Mouse (Mus musculus) small intestine, adult 2 months (tissue): ENCODE measurements around the gene Erfe. TPM values are rescaled to one million over a fixed set of nuclear protein-coding genes. Genes with fewer than 3 reads are reported as not detected.
A peak's percentile ranks its signal among the peaks of the same experiment; 100 is the strongest.

Experiments used
- H3K27ac ChIP-seq: fragments of 200-500 bp; 2 replicates; pipeline ENCODE4 v1.5.1; 2012; ENCODE audit warnings: low read depth, low read length, control low read depth, inconsistent platforms; ENCODE audit not compliant: insufficient read depth
- H3K27me3 ChIP-seq: fragments of 200-500 bp; 2 replicates; pipeline ENCODE4 v1.6.1; 2012; ENCODE audit warnings: mild to moderate bottlenecking, moderate library complexity, low read length, inconsistent platforms; ENCODE audit not compliant: control insufficient read depth, insufficient read depth
- H3K36me3 ChIP-seq: fragments of 200-500 bp; 2 replicates; pipeline ENCODE4 v1.6.1; 2012; ENCODE audit warnings: mild to moderate bottlenecking, low read length, control low read depth, inconsistent platforms; ENCODE audit not compliant: control insufficient read depth, insufficient read depth
- H3K4me1 ChIP-seq: fragments of 200-500 bp; 2 replicates; pipeline ENCODE4 v1.6.1; 2012; ENCODE audit warnings: low read length, inconsistent platforms, mixed read lengths; ENCODE audit not compliant: control insufficient read depth, insufficient read depth, insufficient read length
- H3K4me3 ChIP-seq: fragments of 200-500 bp; 2 replicates; pipeline ENCODE4 v1.5.1; 2012; ENCODE audit warnings: low read depth, mild to moderate bottlenecking, control low read depth, inconsistent platforms, low read length, moderate library complexity
- CTCF ChIP-seq: fragments of 200-500 bp; IDR thresholded peaks from 2 replicates; pipeline ENCODE4 v1.5.1; 2012; ENCODE audit warnings: low read depth, mild to moderate bottlenecking, control low read depth, inconsistent platforms, low read length, moderate library complexity, mixed read lengths; ENCODE audit not compliant: insufficient replicate concordance, insufficient read length; ENCODE audit errors: extremely low read depth
- POLR2A ChIP-seq: fragments of 200-500 bp; IDR thresholded peaks from 2 replicates; pipeline ENCODE4 v1.6.1; 2012; ENCODE audit warnings: low read depth, mild to moderate bottlenecking, control low read depth, inconsistent platforms, low read length, moderate library complexity
- WGBS: fragments of 180-500 bp; shearing (Covaris S2); methylation state at CpG from one replicate; pipeline ENCODE4 v1.1.7; 2018; 5-methylcytosine and 5-hydroxymethylcytosine counted together
- polyA plus RNA-seq: library from polyadenylated mRNA; depleted of rRNA; stranded (reverse); fragments of >200 nt; gene quantifications from 2 replicates; pipeline ENCODE4 v1.2.3, GENCODE M21; 2012

Gene Erfe
- polyA plus RNA-seq, 1 experiment: 7.3 TPM

- Histone ChIP-seq H3K36me3 (peaks cover 61% of the 10 kb centered on the region), H3K27me3 (no peaks in the 10 kb centered on the region), H3K4me3 (no peak overlapping the region), H3K27ac (no peak overlapping the region), H3K4me1 (peaks cover 18% of the 10 kb centered on the region)
- TF ChIP-seq CTCF: no peak
- no peak for TF ChIP-seq POLR2A
- 52% methylated on average over 6 of the region's 6 CpGs for WGBS
These were observed 7.2 kb downstream of the Erfe start for GRCm38 (mm10) chr1:91373414-91373835.

DNA sequence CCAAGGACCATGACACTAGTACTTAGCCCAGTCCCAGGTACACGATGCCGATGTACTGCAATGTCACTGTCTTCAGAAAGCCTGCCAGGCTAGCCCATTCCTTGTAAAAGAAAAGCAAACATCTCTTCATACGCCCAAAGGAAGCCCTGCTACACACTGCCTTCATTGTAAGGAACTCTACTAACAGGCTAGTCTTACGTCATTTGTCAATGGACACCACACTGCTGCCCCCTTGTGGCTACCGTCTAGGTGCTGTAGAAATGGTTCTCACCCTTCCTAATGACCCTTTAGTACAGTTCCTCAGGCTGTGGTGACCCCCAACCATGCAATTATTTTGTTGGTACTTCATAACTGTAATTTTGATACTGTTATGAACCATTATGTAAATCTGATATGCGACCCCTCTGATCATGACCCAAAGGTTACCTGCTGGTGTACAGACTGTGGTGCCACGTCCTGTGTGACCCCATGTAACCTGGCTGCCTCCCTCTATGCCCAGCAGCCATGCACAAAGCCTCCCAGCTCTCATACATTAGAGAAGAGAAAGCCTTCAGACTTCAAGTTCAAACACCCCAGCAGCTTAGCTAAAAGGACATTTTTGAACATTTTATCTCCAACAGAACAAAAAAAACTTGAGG lies 14.3 kb downstream of the Erfe start:
- no peak overlapping the region for H3K4me3 ChIP-seq
- no peak overlapping the region for H3K27ac ChIP-seq
- H3K4me1 ChIP-seq: no peaks in the 10 kb centered on the region
- peaks cover 70% of the 10 kb centered on the region for H3K36me3 ChIP-seq
- no peaks in the 10 kb centered on the region for H3K27me3 ChIP-seq
- TF ChIP-seq POLR2A (no peak), CTCF (peak; percentile 41; the same call in 1 of the 2 replicates)
- 42% methylated on average over 7 of the region's 7 CpGs for WGBS

GRCm38 (mm10) chr1:91381091-91381471 lies 14.9 kb downstream of the Erfe start:
- Histone ChIP-seq H3K4me3 (no peak overlapping the region), H3K4me1 (no peaks in the 10 kb centered on the region), H3K27me3 (no peaks in the 10 kb centered on the region), H3K27ac (no peak overlapping the region), H3K36me3 (peaks cover 68% of the 10 kb centered on the region)
- WGBS: 66% methylated on average over 4 of the region's 4 CpGs
- TF ChIP-seq CTCF: no peak
- no peak for TF ChIP-seq POLR2A

DNA sequence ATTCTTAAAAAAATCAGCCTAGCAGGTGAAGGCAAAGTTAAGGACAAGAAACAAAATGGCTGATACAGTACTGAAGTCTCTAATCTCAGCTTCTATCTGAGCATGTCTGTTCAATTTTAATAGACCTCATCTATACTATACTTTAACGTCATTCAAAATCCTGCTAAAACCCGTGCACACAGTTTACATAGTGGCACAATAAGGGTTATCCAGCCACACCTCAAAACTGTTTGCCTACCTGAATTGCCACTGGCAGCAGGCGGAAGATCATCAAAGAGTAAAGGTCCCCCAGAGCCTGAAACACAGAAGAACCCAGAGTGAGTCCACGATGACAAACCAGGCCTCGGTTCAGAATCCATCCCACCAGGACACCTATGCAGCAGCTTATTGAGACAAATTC lies 24.1 kb downstream of the Erfe start:
- peaks cover 39% of the 10 kb centered on the region for H3K36me3 ChIP-seq
- H3K4me3 ChIP-seq: no peak overlapping the region
- no peaks in the 10 kb centered on the region for H3K27me3 ChIP-seq
- no peaks in the 10 kb centered on the region for H3K4me1 ChIP-seq
- TF ChIP-seq POLR2A (no peak), CTCF (no peak)
- WGBS: 33% methylated on average over 5 of the region's 5 CpGs
- H3K27ac ChIP-seq: no peak overlapping the region

- no peak for TF ChIP-seq CTCF
- TF ChIP-seq POLR2A: no peak
- Histone ChIP-seq H3K27ac (peak overlapping the region; percentile 45; the same call in 1 of the 2 replicates), H3K27me3 (no peaks in the 10 kb centered on the region), H3K4me3 (peak overlapping the region; percentile 97), H3K4me1 (peaks cover 7% of the 10 kb centered on the region; the same call in 1 of the 2 replicates), H3K36me3 (peaks cover 8% of the 10 kb centered on the region)
- under 1% methylated on average over 12 of the region's 12 CpGs for WGBS
These were observed 31.7 kb downstream of the Erfe start for GRCm38 (mm10) chr1:91397927-91398259.

DNA sequence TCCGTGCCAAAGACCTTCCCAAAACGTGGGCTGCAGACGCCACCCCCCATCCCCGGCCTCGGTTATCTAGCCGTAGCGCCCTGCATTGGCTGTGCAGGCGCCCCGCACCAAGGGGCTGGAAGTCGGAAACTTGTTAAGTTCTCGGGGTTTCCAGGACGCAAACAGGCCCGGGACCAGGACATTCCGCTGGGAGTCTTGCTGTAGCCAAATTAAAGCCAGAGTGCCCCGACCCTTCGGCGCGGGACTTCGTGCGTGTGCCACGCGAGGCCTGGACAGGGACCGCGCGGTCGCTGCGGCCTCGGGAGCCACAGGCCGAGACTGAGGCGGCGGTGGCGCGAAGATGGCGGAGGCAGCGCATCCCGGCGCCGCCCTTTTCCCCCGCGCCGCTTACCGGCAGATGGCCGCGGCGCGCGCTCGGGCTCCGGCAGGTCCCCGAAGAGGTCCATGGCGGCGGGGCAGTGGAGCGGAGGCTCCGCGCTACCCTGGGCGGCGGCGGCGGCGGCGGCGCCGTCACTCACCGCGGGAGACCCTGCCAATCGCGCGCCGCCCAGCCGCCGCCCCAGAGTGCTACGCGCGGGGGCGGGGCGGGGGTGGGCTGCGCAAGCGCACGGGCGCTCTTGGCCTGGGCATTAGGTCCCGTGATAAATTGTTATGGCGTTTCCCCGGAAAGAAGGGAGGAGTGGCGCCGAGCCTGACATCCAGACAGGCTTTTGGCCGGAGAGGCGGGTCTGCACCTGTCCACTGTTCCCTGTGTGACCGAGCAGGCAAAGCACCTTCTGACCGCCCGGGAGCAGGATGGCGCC lies 32.2 kb downstream of the Erfe start, which contains the start of gene Ilkap:
TSS of gene Ilkap (minus strand) at position 556 of the 803 bp plus-strand sequence.
- no peak for TF ChIP-seq CTCF
- peak; percentile 67; the same call in 1 of the 2 replicates for TF ChIP-seq POLR2A
- WGBS: under 1% methylated on average over 91 of the region's 91 CpGs

GRCm38 (mm10) chr1:91404976-91405375 lies 38.7 kb downstream of the Erfe start:
- 21% methylated on average over 1 of the region's 1 CpGs for WGBS
- no peak overlapping the region for H3K4me3 ChIP-seq
- no peaks in the 10 kb centered on the region for H3K27me3 ChIP-seq
- TF ChIP-seq POLR2A: no peak
- no peaks in the 10 kb centered on the region for H3K36me3 ChIP-seq
- no peaks in the 10 kb centered on the region for H3K4me1 ChIP-seq
- H3K27ac ChIP-seq: no peak overlapping the region

More for the DNA sequence above, 32.2 kb downstream of the Erfe start, which contains the start of gene Ilkap:
- Histone ChIP-seq H3K27ac (peak within 1 kb of the TSS; percentile 80), H3K4me1 (peaks cover 7% of the 10 kb centered on the region; the same call in 1 of the 2 replicates), H3K36me3 (0 out of 2 replicates have a peak, but pooled peaks cover 6% of the 10 kb centered on the region), H3K27me3 (no peaks in the 10 kb centered on the region), H3K4me3 (peak within 1 kb of the TSS; percentile 97)
